Mouse (Mus musculus): ENCODE measurements around the gene Rev1.
"Not testable (repeated sequence)": the region's sequence is repeated elsewhere in the genome, so short reads cannot be mapped to it uniquely, and the experiment has no call there.

Rev1 gene

DNA sequence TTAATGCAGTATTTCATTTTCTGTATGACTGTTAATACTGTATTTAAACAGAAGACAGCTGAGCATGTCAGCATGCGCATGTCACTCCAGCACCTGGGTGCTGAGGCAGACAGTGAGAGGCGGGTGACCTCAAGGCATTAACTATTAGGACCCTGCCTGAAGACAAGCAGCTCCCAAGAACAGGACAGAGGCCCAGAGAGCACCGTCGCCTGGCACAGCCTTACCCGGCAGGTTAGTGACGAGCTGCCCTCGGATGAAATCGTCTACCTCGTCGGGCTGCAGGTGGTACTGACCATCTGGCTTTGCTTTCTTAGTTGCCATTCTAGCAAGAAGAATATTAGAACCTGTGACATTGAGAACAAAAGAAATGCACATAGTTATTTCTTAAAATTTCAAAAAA, 62.3 kb downstream of the Rev1 start:
- DNase-seq (ENCODE audit: low spot score): no peak

DNA sequence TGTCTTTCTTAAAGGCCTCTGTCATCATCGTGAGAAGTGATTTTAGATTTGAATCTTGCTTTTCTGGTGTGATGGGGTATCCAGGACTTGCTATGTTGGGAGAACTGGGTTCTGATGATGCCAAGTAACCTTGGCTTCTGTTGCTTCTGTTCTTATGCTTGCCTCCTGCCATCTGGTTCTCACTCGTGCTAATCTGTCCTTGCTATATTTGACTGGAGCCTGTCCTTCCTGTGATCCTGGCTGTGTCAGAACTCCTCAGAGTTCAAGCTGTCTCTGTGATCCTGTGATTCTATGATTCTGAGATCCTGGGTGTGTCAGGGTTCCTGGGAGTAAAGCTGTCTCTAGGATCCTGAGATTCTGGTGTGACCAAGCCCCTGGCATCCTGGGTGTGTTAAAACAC, 67.4 kb downstream of the Rev1 start:
- not testable (repeated sequence) for DNase-seq (ENCODE audit: low spot score)

DNA sequence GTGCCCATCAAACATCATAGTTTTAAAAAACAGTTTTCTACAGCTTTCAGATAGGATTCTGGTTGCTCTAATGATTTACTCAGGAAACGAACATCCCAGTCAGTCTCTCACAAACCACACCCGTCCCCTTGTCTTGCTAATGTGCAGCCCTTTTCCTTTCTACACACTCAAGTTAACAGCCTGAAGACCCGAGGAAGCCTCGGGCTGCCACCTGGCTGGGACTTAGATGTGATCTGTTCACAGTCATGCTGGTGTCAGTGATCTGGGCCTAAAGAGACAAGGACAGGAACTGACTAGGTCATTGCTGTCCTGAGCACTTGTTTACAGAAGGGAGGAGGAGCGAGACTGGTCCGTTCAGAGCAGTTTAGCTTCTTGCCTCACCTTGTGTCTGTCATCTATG, 71.2 kb downstream of the Rev1 start:
- no peak for DNase-seq (ENCODE audit: low spot score)

DNA sequence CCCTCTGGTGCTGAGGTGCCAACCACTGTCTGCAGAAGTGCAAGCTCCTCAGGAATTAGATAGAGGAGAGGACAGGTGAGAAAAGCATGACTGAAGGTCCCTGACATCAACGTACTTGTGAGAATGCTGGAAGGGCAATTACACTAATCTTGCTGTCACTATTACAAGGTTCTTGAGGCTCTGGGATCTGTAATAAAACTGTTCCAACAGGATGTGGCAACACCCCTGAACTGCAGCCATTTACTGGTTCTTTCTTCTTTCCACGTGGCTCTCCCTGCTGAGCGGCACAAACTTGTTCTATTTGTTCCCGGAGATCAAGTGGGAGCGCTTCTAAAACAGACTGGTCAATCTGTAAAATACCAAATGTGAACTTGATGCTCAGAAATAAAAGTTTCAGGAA, 74.4 kb downstream of the Rev1 start:
- no peak for DNase-seq (ENCODE audit: low spot score)

DNA sequence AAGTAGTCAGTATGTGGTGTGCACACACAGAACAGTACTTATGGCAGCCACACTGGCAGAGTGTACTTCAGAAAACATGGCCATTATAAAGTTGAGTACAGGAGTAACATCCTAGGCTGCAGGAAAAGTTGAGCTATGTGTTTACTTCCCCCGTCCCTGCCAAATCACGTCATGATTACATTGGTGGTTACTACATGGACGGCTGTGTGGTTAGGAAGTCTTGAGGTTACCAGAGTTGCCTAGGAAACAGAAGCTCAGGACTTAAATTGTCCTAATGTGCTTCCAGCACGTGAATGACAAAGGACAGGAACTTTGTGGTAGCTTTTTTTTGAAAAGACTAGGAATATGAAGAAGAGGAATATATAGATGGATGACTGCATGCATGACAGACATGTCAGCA, 80.0 kb downstream of the Rev1 start:
- DNase-seq (ENCODE audit: low spot score): no peak

DNA sequence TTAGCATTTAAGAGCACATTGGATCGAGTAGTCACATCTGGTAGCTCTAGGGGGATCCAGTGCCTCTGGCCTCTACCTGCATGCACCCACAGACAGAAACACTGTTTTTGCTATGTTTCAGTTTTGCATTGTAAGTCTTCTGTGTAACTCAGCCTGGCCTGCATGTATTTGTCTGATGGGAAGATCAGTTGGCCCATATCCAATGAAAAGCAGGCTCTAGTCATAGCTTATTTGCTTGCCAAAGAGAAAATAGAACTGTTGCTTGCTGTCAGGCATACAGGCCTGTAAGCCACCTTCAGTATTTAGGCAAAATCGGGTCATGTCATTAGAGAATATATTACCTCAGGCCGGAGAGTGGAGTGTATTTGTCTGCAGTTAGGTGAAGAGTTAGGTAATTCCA, 81.5 kb downstream of the Rev1 start:
- no peak for DNase-seq (ENCODE audit: low spot score)

DNA sequence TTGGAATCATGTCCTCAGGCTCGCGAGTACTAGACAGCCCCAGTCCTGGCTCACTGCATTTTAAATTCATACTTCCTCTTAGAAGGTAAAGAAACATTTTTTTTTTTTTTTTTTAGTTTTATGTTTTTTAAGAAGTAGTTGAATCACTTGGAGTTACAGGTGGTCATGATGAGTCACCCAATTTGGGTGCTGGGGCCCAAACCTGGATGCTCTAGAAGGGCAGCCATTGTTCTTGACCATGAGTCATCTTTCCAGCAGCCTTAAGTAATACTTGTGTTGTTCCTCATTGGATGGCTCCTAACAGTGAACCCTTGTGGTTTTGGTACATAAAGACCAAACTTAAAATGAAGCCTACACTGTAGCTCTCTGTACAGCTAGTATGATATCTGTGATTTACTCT, 90.7 kb downstream of the Rev1 start:
- DNase-seq (ENCODE audit: low spot score): no peak

DNA sequence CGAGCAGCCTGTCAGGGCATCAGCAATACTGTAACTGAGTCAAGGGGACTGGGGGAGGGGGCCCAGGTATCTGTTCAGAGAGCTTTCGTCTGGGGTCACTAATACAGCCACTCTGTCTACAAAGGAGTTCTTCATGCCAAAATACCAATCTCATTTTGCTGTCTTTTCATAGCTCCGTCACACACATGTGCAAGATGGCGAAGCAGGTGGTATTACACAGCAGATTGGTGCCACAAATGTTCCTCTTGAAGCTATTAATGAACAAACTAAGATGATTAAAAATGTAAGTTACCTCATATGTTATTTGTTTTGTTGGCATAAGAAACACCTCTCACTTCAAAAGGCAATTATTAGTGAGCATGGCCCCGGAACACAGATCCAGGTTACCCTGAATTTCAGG, 92.2 kb downstream of the Rev1 start:
- no peak for DNase-seq (ENCODE audit: low spot score)

DNA sequence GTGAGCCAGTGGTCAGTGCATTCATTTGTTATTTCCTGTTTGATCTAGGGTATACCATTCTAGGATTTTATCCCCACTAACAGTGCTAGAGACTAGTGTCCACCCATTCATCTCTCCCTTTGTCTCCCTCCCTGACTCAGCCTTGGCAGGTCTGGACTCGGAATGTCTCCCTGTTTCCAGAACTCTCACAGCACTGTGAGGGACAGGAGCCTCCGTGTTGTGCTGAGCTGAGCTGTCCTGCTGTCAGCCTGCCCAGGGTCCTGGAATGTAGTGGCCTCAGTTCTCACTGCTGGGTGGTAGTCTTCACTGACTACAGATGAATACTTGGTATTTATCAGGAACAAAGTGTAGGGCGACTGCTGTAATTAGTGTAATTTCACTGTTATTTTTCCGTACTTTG, 94.1 kb downstream of the Rev1 start:
- DNase-seq (ENCODE audit: low spot score): no peak

DNA sequence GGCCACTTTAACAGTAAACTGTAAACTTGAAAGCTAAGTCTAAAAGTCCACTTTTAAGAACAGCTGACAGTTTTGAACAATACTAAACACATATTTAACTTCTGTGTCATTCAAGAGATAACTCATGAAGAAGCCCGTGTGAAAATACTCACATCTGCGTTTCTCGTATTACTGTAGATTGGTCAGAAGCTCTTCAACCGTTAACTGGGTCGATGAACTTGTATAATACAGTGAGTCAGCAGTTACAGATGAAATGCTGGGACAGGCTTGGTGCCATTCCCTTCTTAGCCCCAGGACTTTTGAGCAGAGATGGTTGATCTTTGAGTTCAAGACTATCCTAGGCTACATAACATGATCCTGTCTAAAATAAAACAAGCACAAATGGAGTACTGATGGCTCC, 98.2 kb downstream of the Rev1 start:
- no peak for DNase-seq (ENCODE audit: low spot score)

DNA sequence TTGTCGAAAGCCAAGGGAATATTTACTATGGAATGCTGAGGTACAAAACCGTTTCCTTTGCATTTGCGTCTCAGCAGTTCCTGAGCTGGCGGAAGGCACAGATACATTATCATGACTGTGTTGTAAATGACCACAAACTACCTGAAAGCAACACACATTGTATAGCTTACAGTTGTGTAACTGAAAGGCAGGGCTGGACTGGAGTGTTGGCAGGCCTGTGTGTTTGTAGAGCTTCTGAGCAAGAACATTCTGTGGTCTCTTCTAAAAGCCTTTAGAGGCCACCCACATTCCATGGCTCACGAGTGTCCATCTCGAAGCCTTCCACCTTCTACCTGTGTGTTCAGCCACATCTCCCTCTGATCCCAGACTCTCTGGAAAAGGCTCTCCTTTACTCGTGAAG, 102.3 kb downstream of the Rev1 start:
- no peak for DNase-seq (ENCODE audit: low spot score)

DNA sequence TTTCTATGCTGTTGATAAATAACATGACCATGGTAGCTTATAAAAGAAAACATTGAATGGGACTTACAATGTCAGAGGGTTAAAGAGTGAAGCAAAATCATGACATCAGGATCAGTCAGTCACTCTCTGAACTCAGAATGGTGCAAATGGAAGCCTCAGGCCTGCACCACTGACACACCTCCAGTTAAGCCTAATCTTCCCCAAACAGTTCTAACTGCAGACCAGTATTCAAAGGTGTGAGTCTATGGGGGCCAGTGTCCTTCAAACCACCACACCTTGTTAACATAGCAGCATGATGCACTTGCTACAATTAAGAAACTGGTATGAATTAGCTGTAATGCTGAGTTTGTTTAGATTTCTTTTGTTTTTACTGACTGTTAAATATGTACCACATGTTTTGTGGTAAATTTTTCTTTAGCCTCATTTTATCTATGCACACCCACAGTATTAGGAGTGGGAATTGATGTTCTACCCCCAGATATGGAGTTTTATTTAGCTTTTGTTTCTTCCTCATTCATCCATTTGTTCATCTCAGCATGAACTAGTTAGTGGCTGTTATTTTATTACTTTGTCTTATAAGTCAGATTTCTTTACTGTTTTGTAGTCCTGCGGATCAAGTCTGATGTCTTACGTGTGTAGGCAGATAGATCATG, 114.9 kb downstream of the Rev1 start:
- DNase-seq (ENCODE audit: low spot score): no peak

DNA sequence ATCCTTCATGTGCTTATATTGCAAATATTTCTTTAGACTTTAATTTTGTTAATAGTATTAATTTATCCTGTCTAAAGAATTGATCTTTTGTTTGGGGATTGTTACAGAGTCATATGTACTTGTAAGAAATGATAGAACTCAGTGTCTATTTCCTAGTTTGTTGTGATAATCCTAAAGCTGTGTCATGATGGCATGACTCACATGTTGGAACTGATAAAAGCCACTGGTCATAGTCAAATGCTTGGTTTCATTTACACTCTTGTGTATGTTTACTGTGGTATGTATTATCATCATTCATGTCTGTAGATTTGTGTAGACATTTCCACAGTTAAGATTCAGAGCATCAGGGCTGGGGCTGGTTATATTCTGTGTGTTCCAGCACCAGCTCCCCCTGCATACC, 117.1 kb downstream of the Rev1 start:
- no peak for DNase-seq (ENCODE audit: low spot score)

DNA sequence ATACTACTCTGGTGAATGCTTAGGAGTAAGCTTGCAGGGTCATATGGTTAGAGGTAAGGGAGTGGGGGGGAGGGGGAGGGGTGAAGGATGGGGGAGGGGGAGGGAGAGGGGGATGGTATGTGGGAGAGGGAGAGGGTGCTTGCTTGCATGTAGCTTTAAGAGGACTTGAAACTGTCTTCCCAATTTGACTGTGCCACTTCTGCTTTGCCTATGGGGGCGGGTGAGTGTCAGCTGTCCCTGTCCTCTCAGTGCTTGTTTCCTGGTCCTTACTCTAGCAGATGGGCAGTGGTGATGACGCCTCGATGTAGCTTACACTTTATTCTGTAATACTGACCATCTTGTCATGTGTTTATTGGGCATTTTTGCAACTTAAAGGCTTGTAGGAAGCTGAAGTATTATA, 117.5 kb downstream of the Rev1 start:
- no peak for DNase-seq (ENCODE audit: low spot score)

DNA sequence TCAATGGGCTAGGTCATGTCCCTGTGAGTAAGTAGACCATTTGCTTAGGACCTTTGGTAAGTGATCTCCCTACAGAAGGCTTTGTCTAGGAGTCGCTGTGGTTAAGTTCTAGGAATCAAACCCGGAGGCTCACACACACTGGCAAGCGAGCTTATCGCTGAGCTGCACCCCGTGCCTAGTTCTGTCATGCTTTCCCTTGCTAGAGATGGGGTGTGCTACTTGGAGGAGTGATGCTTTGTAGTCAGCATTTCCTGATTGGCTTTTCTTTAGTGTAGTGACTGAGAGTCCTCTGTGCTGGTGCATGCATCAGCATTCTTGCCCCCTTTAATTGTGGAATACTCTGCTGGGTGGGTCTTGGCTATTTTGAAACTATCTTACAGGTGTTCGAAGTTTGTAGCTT, 118.0 kb downstream of the Rev1 start:
- DNase-seq (ENCODE audit: low spot score): no peak

DNA sequence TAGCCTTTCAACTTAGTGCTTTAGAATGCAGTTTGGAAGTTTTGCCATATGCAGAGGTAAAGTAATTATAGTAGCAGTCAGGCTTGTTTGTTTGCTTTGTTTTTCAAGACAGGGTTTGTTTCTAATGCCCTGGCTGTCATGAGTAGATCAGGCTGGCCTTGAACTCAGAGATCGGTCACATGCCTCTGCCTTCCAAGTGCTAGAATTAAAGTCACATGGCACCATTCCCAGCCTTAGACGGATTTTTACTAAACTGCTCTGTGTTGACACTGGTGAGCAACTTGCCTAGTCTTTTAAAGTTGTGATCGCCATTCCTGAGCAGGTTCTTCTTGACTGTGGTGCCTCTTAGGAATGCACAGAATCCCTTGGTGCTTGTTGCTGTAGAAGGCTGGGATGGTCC, 122.9 kb downstream of the Rev1 start:
- no peak for DNase-seq (ENCODE audit: low spot score)

DNA sequence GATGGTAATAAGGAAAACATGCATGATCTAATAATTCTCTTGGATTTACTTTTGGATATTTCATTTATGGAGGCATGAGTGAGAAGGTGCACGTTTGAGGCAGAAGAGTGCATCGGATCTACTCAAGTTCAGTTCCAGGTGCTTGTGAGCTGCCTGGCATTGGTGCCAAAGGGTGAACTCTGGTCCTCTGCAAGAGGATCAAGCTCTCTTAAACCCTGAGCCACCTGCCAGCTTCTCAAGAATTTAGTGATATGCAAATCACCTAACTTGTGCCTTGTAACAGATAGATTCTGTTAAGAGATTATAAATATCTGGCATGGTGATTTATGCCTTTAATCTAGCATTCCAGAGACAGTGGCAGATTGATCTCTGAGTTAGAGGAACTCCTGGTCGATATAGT, 126.6 kb downstream of the Rev1 start:
- DNase-seq (ENCODE audit: low spot score): no peak
